Mouse (Mus musculus): Measurements from ENCODE around the gene Glycam1. TPM values are rescaled to one million over a fixed set of nuclear protein-coding genes. Genes with fewer than 3 reads are reported as not detected.
A peak's percentile ranks its signal among the peaks of the same experiment; 100 is the strongest.

The Glycam1 gene
- total RNA-seq, 2 experiments from 2014 or later = not detected

GRCm38 (mm10) chr15:103519386-103520378, 45.2 kb downstream of the Glycam1 start:
- no peak for DNase-seq (ENCODE audit: low spot score)
- intact Hi-C loops (cut with DNase I) = no loop called here

DNA sequence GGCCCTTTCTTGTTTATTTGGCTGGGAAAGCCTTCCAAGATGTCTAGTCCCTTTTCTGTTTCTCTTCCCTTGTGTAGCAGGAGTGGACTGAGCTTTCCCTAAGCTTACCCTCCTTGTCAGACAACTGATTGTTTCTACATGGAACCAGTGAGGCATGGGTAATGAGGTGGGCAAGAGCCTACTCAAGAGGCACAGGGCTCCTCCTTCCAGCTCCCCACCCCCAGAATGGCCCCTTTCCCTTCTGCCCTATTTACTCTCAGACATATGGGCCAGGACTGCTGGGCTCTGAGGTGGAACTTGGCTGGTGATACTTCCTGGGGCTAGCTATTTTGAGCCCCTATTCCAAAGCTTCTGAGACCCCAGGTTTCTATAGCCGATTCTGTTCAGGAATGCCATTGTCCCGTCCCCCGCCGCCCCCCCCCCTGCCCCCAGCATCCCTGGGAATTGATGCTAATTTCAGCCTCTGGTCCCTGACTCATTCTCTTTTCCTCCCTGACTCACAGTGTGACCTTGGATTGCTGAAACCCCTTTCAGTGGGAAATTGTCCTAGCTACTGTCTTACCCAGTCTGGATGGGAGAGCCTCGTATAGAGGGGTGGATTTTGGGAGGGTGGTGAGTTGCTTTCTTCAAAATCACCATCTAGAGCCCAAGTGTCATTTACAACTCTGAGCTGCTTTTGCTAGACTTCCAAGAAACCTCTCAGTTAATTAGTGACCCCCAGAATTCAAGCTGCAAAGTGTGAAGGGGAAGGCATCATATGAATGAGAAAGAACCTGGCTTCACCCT, 46.1 kb downstream of the Glycam1 start:
- intact Hi-C loops (cut with DNase I) = no loop called here
- no peak for DNase-seq (ENCODE audit: low spot score)

DNA sequence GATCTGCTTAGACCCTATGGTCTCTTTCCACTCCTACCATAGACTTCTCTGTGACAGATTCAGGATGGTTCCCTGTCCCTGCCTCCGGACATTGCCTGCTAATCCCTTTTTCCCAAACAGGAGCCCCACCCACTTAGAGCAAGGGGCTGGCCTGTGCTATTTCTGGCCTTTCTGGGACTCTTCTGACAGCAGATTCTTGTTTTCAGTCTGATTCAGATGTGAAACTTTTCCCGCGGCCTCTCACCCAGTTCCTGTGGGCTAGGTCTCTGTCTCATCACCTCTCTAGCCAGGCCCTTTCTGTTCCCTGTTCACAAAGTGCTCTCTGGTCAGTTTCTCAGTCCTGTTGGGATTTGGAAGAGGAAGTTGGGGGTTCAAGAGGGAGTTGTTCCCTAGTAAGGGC, 50.0 kb downstream of the Glycam1 start:
- intact Hi-C loops (cut with DNase I) = no loop called here
- no peak for DNase-seq (ENCODE audit: low spot score)

GRCm38 (mm10) chr15:103514119-103514518, 50.8 kb downstream of the Glycam1 start:
- intact Hi-C loops (cut with DNase I) = no loop called here
- DNase-seq (ENCODE audit: low spot score) = peak; percentile 60

DNA sequence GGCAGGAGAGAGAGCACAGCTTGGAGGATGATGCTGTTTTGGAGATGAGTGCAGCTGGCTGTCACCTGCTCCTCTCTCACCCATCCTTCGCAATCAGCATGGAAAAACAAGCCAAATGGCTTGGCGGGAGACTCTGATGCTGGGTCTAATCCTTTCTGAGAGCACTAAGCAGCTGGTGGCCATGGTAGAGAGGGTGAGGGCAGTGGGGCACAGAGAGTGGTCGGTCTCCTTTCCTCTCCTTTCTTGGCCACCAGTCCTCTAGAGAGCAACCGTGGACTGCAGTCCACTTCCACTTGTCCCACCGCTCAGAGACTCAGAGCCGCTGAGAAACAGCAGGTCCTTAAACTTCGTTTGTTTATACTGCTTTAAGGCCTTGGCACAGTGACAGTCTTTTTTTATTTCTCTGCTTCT, 51.3 kb downstream of the Glycam1 start:
- no peak for DNase-seq (ENCODE audit: low spot score)
- intact Hi-C loops (cut with DNase I) = no loop called here

Other genes with a start within 250 kb of the Glycam1 start
- gene Zfp385a, start 225.0 kb downstream of the Glycam1 start, total RNA-seq (2021) = 10 to 100 TPM; 12.5 to 13.7 TPM
- 10 to 100 TPM; 48.1 to 48.2 TPM for gene Itga5, start 198.3 kb downstream of the Glycam1 start, total RNA-seq (2021)
- gene Gtsf1, start 134.6 kb downstream of the Glycam1 start, total RNA-seq (2021) = not detected
- gene Gtsf2, start 116.6 kb downstream of the Glycam1 start, total RNA-seq (2021) = not detected
- gene Nckap1l, start 111.3 kb downstream of the Glycam1 start, total RNA-seq (2021) = 1 to 10 TPM; 3.9 to 4.2 TPM
- 1 to 10 TPM; 1.1 to 1.4 TPM for gene Pde1b, start 62.0 kb downstream of the Glycam1 start, total RNA-seq (2021)
- gene Ppp1r1a, start 27.1 kb downstream of the Glycam1 start, total RNA-seq (2021) = 10 to 100 TPM; 10.5 to 12.0 TPM
- under 1 TPM in 1 of 2 experiments, not detected in 1; 0.47 TPM for gene Mucl1, start 190.4 kb upstream of the Glycam1 start, total RNA-seq (2021)

All from heart, postnatal 25 days (tissue).